Mouse (Mus musculus) MEL (cell line): ENCODE measurements at regions not wholly inside any gene's neighbourhood (a gene's known extent, or its start where the extent isn't known, plus 50 kb on each side); places are given as distances from the start of the nearest gene placed in this dataset.

Experiments used
- BHLHE40 ChIP-seq: IDR thresholded peaks from 2 replicates; pipeline ENCODE4 v1.6.1; 2012; ENCODE audit warnings: low read depth, mild to moderate bottlenecking, inconsistent platforms, low read length, improper control_type of control experiment, borderline replicate concordance
- CTCF ChIP-seq, 3 experiments: IDR thresholded peaks in 2 of 3; conservative IDR thresholded peaks in 1 of 3; 2 replicates each; pipeline ENCODE4 v1.5.1; 2011 to 2012; ENCODE audit warnings: low read length in 3 of 3, low read depth in 2 of 3, mild to moderate bottlenecking in 2 of 3, improper control_type of control experiment in 1 of 3, inconsistent platforms in 1 of 3, mixed read lengths in 1 of 3, moderate library complexity in 1 of 3; ENCODE audit not compliant: control insufficient read depth in 1 of 3, insufficient read depth in 1 of 3, poor library complexity in 1 of 3, severe bottlenecking in 1 of 3
- E2F4 ChIP-seq: IDR thresholded peaks from 2 replicates; pipeline ENCODE4 v1.6.1; 2011; ENCODE audit warnings: low read depth, low read length, improper control_type of control experiment, borderline replicate concordance
- EP300 ChIP-seq, 2 experiments: IDR thresholded peaks; 2 replicates each; pipeline ENCODE4 v1.6.1; 2011; ENCODE audit warnings: improper control_type of control experiment in 2 of 2, low read length in 2 of 2, low read depth in 1 of 2, mild to moderate bottlenecking in 1 of 2
- HCFC1 ChIP-seq: IDR thresholded peaks from 2 replicates; pipeline ENCODE4 v1.6.1; 2012; ENCODE audit warnings: low read depth, mild to moderate bottlenecking, inconsistent platforms, low read length, improper control_type of control experiment, moderate library complexity
- MYC ChIP-seq: IDR thresholded peaks from 2 replicates; pipeline ENCODE4 v1.6.1; 2011; ENCODE audit warnings: low read depth, mild to moderate bottlenecking, low read length, improper control_type of control experiment, moderate library complexity
- POLR2A ChIP-seq, 2 experiments: IDR thresholded peaks; 2 replicates each; pipeline ENCODE4 v1.6.1; 2011 to 2012; ENCODE audit warnings: low read length in 2 of 2, mild to moderate bottlenecking in 2 of 2, control low read depth in 1 of 2, improper control_type of control experiment in 1 of 2, low read depth in 1 of 2, moderate library complexity in 1 of 2; ENCODE audit not compliant: control insufficient read depth in 1 of 2, insufficient read depth in 1 of 2, poor library complexity in 1 of 2
- TBP ChIP-seq: IDR thresholded peaks from 2 replicates; pipeline ENCODE4 v1.8.0; 2011; ENCODE audit warnings: low read depth, low read length, improper control_type of control experiment
- ZMIZ1 ChIP-seq: IDR thresholded peaks from 2 replicates; pipeline ENCODE4 v1.6.1; 2012; ENCODE audit warnings: low read depth, mild to moderate bottlenecking, inconsistent platforms, low read length, improper control_type of control experiment, moderate library complexity

- TF ChIP-seq EP300 (IDR thresholded peaks at IDR 0.05; ENCODE audit: low read depth in 1 of 2, low read length in 2 of 2): no peak
- no peak for TF ChIP-seq MYC
- TF ChIP-seq E2F4: no peak
- TF ChIP-seq ZMIZ1: no peak
- TF ChIP-seq CTCF (IDR thresholded peaks at IDR 0.05 in 2 of 3, conservative IDR thresholded peaks at IDR 0.05 in 1 of 3; ENCODE audit: control insufficient read depth in 1 of 3, insufficient read depth in 1 of 3, low read depth in 2 of 3, low read length in 3 of 3, poor library complexity in 1 of 3, severe bottlenecking in 1 of 3): no peak
- no peak for TF ChIP-seq POLR2A (IDR thresholded peaks at IDR 0.05; ENCODE audit: control insufficient read depth in 1 of 2, insufficient read depth in 1 of 2, low read depth in 1 of 2, low read length in 2 of 2, poor library complexity in 1 of 2)
- TF ChIP-seq BHLHE40: no peak
- no peak for TF ChIP-seq HCFC1
- no peak for TF ChIP-seq TBP
Measured at GRCm38 (mm10) chr15:24004711-24005110, 1408.9 kb downstream of the Basp1 start.
